ENCODE assay signal across 8 mouse cellular contexts in the genomic region with DNA sequence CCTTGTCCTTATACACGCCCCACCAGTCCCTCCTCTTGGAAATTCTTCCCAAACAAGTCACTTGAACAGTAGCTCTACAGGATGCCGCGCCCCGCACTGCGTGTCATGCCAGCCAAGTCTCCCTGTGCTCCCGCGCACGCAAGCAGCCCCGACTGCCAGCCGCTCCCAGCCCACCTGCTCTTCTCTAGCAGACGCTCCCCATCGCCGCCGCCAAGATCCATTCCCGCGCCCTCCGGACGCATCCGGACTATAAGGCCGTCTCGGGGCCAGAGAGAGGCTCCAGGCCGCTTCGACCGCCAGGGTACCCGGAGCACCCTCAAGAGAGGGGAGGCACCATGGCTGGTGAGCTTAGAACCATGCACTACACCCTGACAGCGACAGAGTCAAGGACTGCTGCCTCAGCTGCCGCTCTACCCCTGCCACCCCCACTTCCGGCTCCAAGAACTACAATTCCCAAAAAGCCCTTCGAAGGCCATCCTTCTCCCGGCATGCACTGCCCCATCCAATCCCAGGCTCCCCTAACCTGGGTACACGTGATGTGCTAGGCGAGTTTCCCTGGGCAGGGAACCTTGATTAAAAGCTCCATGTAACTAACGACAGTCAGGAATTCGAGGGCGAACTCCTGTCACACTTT. TPM values are rescaled to one million over a fixed set of nuclear protein-coding genes. Genes with fewer than 3 reads are reported as not detected.
DNase-seq lines count a peak whose midpoint lies in the region; ATAC-seq lines count a peak whose summit lies in the region.

No protein-coding gene starts in this region.

- peak overlapping the region; percentile 83 for H3K4me2 ChIP-seq in hindbrain, embryonic 12.5 days (replicated peaks)

- no peaks in the 10 kb centered on the region for H3K9me3 ChIP-seq in hindbrain, embryonic 12.5 days (replicated peaks)

- H3K36me3 ChIP-seq in hindbrain, embryonic 12.5 days = no peaks in the 10 kb centered on the region

- peak overlapping the region; percentile 81 for H3K27ac ChIP-seq in hindbrain, embryonic 12.5 days

- no peaks in the 10 kb centered on the region for H3K27me3 ChIP-seq in hindbrain, embryonic 12.5 days

- peak overlapping the region; percentile 76 for H3K9ac ChIP-seq in hindbrain, embryonic 12.5 days

- ATAC-seq in hindbrain, embryonic 12.5 days (ENCODE audit: low FRiP score) = peak; percentile 98

- peak; percentile 92 for DNase-seq in NIH3T3 (ENCODE audit: low read depth)
- DNase-seq in cerebellum, postnatal 10 days = peak; percentile 93 to 94
- peak; percentile 87 to 88 for DNase-seq in frontal cortex, postnatal 10 days (ENCODE audit: low spot score in 2 of 2)
- peak; percentile 87 to 95 for DNase-seq in layer of hippocampus, postnatal 14 days (ENCODE audit: low spot score in 2 of 2)
- peak; percentile 87 for DNase-seq in lung, postnatal 14 days
- peak; percentile 81 for DNase-seq in retina, adult 2 months (ENCODE audit: low read depth, low spot score)
- peak; percentile 87 to 90 for DNase-seq in thymus, postnatal 36 days

- peaks cover 20% of the 10 kb centered on the region for H3K4me1 ChIP-seq in hindbrain, embryonic 12.5 days

- WGBS in hindbrain, embryonic 12.5 days = under 1% methylated on average over 35 of the region's 35 CpGs

- peak overlapping the region; percentile 83 for H3K4me3 ChIP-seq in hindbrain, embryonic 12.5 days

RNA-seq across cellular contexts. Expression of gene Fyttd1, which starts 9.3 kb away (rescaled TPM):
- 121 and 133 TPM in 2 replicates for polyA plus RNA-seq in hindbrain, embryonic 12.5 days (2016; fragmentation: Nextera tagmentation; extraction: Ambion mirVana)
- total RNA-seq in layer of hippocampus, postnatal 14 days (2021) = 100 to 1,000 TPM; 111 to 121 TPM

RNA-seq across cellular contexts. Expression of gene Rubcn, which starts 9.5 kb away (rescaled TPM):
- polyA plus RNA-seq in hindbrain, embryonic 12.5 days (2016; fragmentation: Nextera tagmentation; extraction: Ambion mirVana) = 27.8 and 30.1 TPM in 2 replicates
- 10 to 100 TPM; 54.4 to 58.6 TPM for total RNA-seq in layer of hippocampus, postnatal 14 days (2021)

RNA-seq across cellular contexts. Expression of gene Lrch3, which starts 45.9 kb away (rescaled TPM):
- polyA plus RNA-seq in hindbrain, embryonic 12.5 days (2016; fragmentation: Nextera tagmentation; extraction: Ambion mirVana) = 50.3 and 53.3 TPM in 2 replicates
- total RNA-seq in layer of hippocampus, postnatal 14 days (2021) = 10 to 100 TPM; 36.0 to 42.8 TPM

RNA-seq across cellular contexts. Expression of gene Smbd1, which starts 57.8 kb away (rescaled TPM):
- not detected in 2 replicates for polyA plus RNA-seq in hindbrain, embryonic 12.5 days (2016; fragmentation: Nextera tagmentation; extraction: Ambion mirVana)
- not detected for total RNA-seq in layer of hippocampus, postnatal 14 days (2021)

Comparison
In these comparisons a context has a peak if more than half of its experiments do, and no peak if none do; other contexts are left out.
1. Peak in every context shown above with its lines: DNase-seq, ATAC-seq, H3K4me3 ChIP-seq and H3K27ac ChIP-seq.